ENCODE assay signal across 8 mouse cellular contexts in the genomic region with DNA sequence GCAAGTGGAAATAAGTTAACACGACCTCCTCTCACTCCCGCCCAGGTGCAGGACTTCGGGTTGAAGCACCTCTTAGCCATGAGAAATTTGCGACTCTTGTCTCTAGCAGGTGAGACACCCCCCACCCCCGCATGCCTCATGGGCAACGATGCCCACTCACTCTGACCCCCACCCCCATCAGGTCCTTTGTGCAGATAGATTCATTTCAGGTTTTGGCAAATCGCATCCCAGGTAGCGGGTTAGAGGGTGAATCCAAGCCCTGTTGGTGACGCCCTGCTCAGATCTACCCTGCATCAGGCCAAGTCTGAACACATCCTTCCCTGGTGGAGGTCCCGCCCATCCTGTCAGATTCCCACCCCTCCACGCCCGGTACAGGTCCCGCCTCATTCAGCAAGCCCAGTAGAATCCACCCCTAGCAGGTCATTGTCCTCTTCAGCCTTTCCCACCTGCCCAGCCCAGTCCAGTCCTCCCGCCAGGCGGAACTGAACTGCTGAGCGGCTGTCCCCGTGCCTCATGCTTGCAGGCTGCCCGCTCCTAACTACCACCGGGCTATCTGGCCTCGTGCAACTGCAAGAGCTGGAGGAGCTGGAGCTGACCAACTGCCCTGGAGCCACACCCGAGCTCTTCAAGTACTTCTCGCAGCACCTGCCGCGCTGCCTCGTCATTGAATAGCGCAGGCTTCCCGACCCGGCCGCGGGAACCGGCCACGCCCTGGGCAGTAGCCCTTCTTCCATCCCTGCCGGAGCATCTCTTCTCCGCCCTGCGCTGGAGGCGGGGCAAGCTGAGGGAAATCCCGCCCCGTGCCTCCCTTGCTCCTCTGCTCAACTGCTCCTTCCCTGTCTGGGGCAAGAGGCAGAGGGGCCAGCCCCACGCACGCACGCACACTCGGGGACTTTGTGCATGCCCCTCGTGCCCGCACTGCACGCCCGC. TPM values are rescaled to one million over a fixed set of nuclear protein-coding genes. Genes with fewer than 3 reads are reported as not detected.
DNase-seq lines count a peak whose midpoint lies in the region; ATAC-seq and TF ChIP-seq lines count a peak whose summit lies in the region.

No protein-coding gene starts in this region.

- intact Hi-C loops in left cerebral cortex, postnatal 14 days (cut with DNase I), result no loop called here

- peaks cover 5% of the 10 kb centered on the region for H3K4me1 ChIP-seq in heart, embryonic 15.5 days (replicated peaks)
- no peaks in the 10 kb centered on the region for H3K4me1 ChIP-seq in ES-Bruce4 (ENCODE audit: control insufficient read depth, insufficient read depth, low read length)
- peaks cover 19% of the 10 kb centered on the region for H3K4me1 ChIP-seq in liver, embryonic 15.5 days (replicated peaks)

- H3K27me3 ChIP-seq in heart, embryonic 15.5 days, result peaks cover 81% of the 10 kb centered on the region
- H3K27me3 ChIP-seq in ES-Bruce4 (ENCODE audit: control insufficient read depth, insufficient read depth, low read length, poor library complexity, severe bottlenecking), result no peaks in the 10 kb centered on the region
- H3K27me3 ChIP-seq in liver, embryonic 15.5 days, result peaks cover 83% of the 10 kb centered on the region

- no peak for DNase-seq in heart, adult 9 months (ENCODE audit: low spot score in 2 of 2)
- no peak for DNase-seq in frontal cortex, adult 2 months (ENCODE audit: extremely low spot score in 1 of 2, low spot score in 1 of 2)
- no peak for DNase-seq in thymus, postnatal 14 days
- no peak for DNase-seq in left cerebral cortex, postnatal 14 days (ENCODE audit: low spot score in 2 of 2)

- ATAC-seq in heart, embryonic 15.5 days (replicated peaks; ENCODE audit: insufficient number of reproducible peaks, insufficient read depth, low FRiP score, low read depth), result no peak
- peak; percentile 58 for ATAC-seq in erythroblast, adult 5-6 weeks (replicated peaks; ENCODE audit: low FRiP score, poor library complexity, severe bottlenecking)
- ATAC-seq in liver, embryonic 15.5 days (ENCODE audit: insufficient read depth), result peak; percentile 48; the same call in 1 of the 2 replicates

- TF ChIP-seq CTCF in ES-Bruce4 (IDR thresholded peaks at IDR 0.05; ENCODE audit: low read depth, low read length), result no peak

- no peak for TF ChIP-seq EP300 in ES-Bruce4 (IDR thresholded peaks at IDR 0.05; ENCODE audit: insufficient read depth, low read depth, low read length)

- no peaks in the 10 kb centered on the region for H3K36me3 ChIP-seq in heart, embryonic 15.5 days
- no peaks in the 10 kb centered on the region for H3K36me3 ChIP-seq in ES-Bruce4 (ENCODE audit: control insufficient read depth, insufficient read depth, low read length, poor library complexity, severe bottlenecking)
- H3K36me3 ChIP-seq in liver, embryonic 15.5 days (replicated peaks), result no peaks in the 10 kb centered on the region

- TF ChIP-seq POLR2A in ES-Bruce4 (IDR thresholded peaks at IDR 0.05; ENCODE audit: insufficient read depth, low read length), result peak; percentile 12

- H3K9ac ChIP-seq in heart, embryonic 15.5 days, result no peak overlapping the region
- peak overlapping the region; percentile 42; the same call in 1 of the 2 replicates for H3K9ac ChIP-seq in ES-Bruce4 (ENCODE audit: low read depth, poor library complexity, severe bottlenecking)
- no peak overlapping the region for H3K9ac ChIP-seq in liver, embryonic 15.5 days

- H3K4me2 ChIP-seq in heart, embryonic 15.5 days, result peak overlapping the region; percentile 5
- H3K4me2 ChIP-seq in liver, embryonic 15.5 days, result peak overlapping the region; percentile 39

- no peaks in the 10 kb centered on the region for H3K9me3 ChIP-seq in heart, embryonic 15.5 days (replicated peaks)
- H3K9me3 ChIP-seq in ES-Bruce4 (replicated peaks; ENCODE audit: control insufficient read depth, insufficient read depth, low read length, poor library complexity, severe bottlenecking), result no peaks in the 10 kb centered on the region
- no peaks in the 10 kb centered on the region for H3K9me3 ChIP-seq in liver, embryonic 15.5 days (replicated peaks)

- no peak overlapping the region for H3K27ac ChIP-seq in heart, embryonic 15.5 days
- H3K27ac ChIP-seq in ES-Bruce4 (ENCODE audit: insufficient read depth, low read length), result no peak overlapping the region
- H3K27ac ChIP-seq in liver, embryonic 15.5 days (replicated peaks), result no peak overlapping the region

- H3K4me3 ChIP-seq in heart, embryonic 15.5 days, result peak overlapping the region; percentile 4; the same call in 1 of the 2 replicates
- H3K4me3 ChIP-seq in ES-Bruce4 (ENCODE audit: low read depth, low read length), result peak overlapping the region; percentile 59
- peak overlapping the region; percentile 17 for H3K4me3 ChIP-seq in liver, embryonic 15.5 days (replicated peaks)

- WGBS in heart, embryonic 15.5 days, result 8% methylated on average over 46 of the region's 46 CpGs
- 6% methylated on average over 46 of the region's 46 CpGs for WGBS in liver, embryonic 15.5 days (ENCODE audit: insufficient replicate concordance)

RNA-seq across cellular contexts. Expression of gene Wdr24, which starts 4.3 kb away (rescaled TPM):
- 12.7 and 19.8 TPM in 2 replicates for polyA plus RNA-seq in heart, embryonic 15.5 days (2015; fragmentation: Nextera tagmentation; extraction: Ambion mirVana)
- polyA plus RNA-seq in ES-Bruce4 (2011; ENCODE audit: insufficient read depth, insufficient read length, low read depth, missing spikeins), result 19.8 and 20.7 TPM in 2 replicates
- 0.38 and 0.42 TPM in 2 replicates for total RNA-seq in erythroblast, adult 5-6 weeks (2015; ENCODE audit: low replicate concordance)
- 4.9 and 6.0 TPM in 2 replicates for total RNA-seq in erythroblast, adult 5-6 weeks (2017; ENCODE audit: low replicate concordance)
- polyA plus RNA-seq in liver, embryonic 15.5 days (2015; fragmentation: Nextera tagmentation; extraction: Ambion mirVana), result 11.7 and 13.0 TPM in 2 replicates
- polyA plus RNA-seq in frontal cortex, adult 2 months (2012; rRNA removed), result 34.8 and 40.0 TPM in 2 replicates
- total RNA-seq in left cerebral cortex, postnatal 14 days (2021), result 10 to 100 TPM; 22.3 to 23.3 TPM

RNA-seq across cellular contexts. Expression of gene Jmjd8, which starts 9.6 kb away (rescaled TPM):
- polyA plus RNA-seq in heart, embryonic 15.5 days (2015; fragmentation: Nextera tagmentation; extraction: Ambion mirVana), result 30.9 and 36.6 TPM in 2 replicates
- polyA plus RNA-seq in ES-Bruce4 (2011; ENCODE audit: insufficient read depth, insufficient read length, low read depth, missing spikeins), result 13.2 and 16.7 TPM in 2 replicates
- 0.84 and 2.1 TPM in 2 replicates for total RNA-seq in erythroblast, adult 5-6 weeks (2015; ENCODE audit: low replicate concordance)
- 3.9 and 6.7 TPM in 2 replicates for total RNA-seq in erythroblast, adult 5-6 weeks (2017; ENCODE audit: low replicate concordance)
- polyA plus RNA-seq in liver, embryonic 15.5 days (2015; fragmentation: Nextera tagmentation; extraction: Ambion mirVana), result 19.6 and 25.2 TPM in 2 replicates
- 65.0 and 65.6 TPM in 2 replicates for polyA plus RNA-seq in frontal cortex, adult 2 months (2012; rRNA removed)
- total RNA-seq in left cerebral cortex, postnatal 14 days (2021), result 10 to 100 TPM; 59.1 to 59.6 TPM

RNA-seq across cellular contexts. Expression of gene Fbxl16, which starts 10.2 kb away (rescaled TPM):
- 0.78 and 1.2 TPM in 2 replicates for polyA plus RNA-seq in heart, embryonic 15.5 days (2015; fragmentation: Nextera tagmentation; extraction: Ambion mirVana)
- 4.7 and 7.0 TPM in 2 replicates for polyA plus RNA-seq in ES-Bruce4 (2011; ENCODE audit: insufficient read depth, insufficient read length, low read depth, missing spikeins)
- total RNA-seq in erythroblast, adult 5-6 weeks (2015; ENCODE audit: low replicate concordance), result not detected in 2 replicates
- 0.17 TPM in 1 of 2 replicates, not detected in the other for total RNA-seq in erythroblast, adult 5-6 weeks (2017; ENCODE audit: low replicate concordance)
- 0.07 and 0.12 TPM in 2 replicates for polyA plus RNA-seq in liver, embryonic 15.5 days (2015; fragmentation: Nextera tagmentation; extraction: Ambion mirVana)
- polyA plus RNA-seq in frontal cortex, adult 2 months (2012; rRNA removed), result 604 and 691 TPM in 2 replicates
- 100 to 1,000 TPM; 460 to 479 TPM for total RNA-seq in left cerebral cortex, postnatal 14 days (2021)

RNA-seq across cellular contexts. Expression of gene Stub1, which starts 14.1 kb away (rescaled TPM):
- 251 and 301 TPM in 2 replicates for polyA plus RNA-seq in heart, embryonic 15.5 days (2015; fragmentation: Nextera tagmentation; extraction: Ambion mirVana)
- polyA plus RNA-seq in ES-Bruce4 (2011; ENCODE audit: insufficient read depth, insufficient read length, low read depth, missing spikeins), result 97.8 and 103 TPM in 2 replicates
- total RNA-seq in erythroblast, adult 5-6 weeks (2015; ENCODE audit: low replicate concordance), result 15.0 and 28.0 TPM in 2 replicates
- 18.8 and 27.9 TPM in 2 replicates for total RNA-seq in erythroblast, adult 5-6 weeks (2017; ENCODE audit: low replicate concordance)
- 114 and 130 TPM in 2 replicates for polyA plus RNA-seq in liver, embryonic 15.5 days (2015; fragmentation: Nextera tagmentation; extraction: Ambion mirVana)
- polyA plus RNA-seq in frontal cortex, adult 2 months (2012; rRNA removed), result 272 and 292 TPM in 2 replicates
- 100 to 1,000 TPM; 160 to 166 TPM for total RNA-seq in left cerebral cortex, postnatal 14 days (2021)

RNA-seq across cellular contexts. Expression of gene Rhbdl1, which starts 18.0 kb away (rescaled TPM):
- polyA plus RNA-seq in heart, embryonic 15.5 days (2015; fragmentation: Nextera tagmentation; extraction: Ambion mirVana), result 1.4 and 1.7 TPM in 2 replicates
- polyA plus RNA-seq in ES-Bruce4 (2011; ENCODE audit: insufficient read depth, insufficient read length, low read depth, missing spikeins), result not detected in 2 replicates
- not detected in 2 replicates for total RNA-seq in erythroblast, adult 5-6 weeks (2015; ENCODE audit: low replicate concordance)
- total RNA-seq in erythroblast, adult 5-6 weeks (2017; ENCODE audit: low replicate concordance), result 4.7 TPM in 1 of 2 replicates, not detected in the other
- 0.25 and 0.48 TPM in 2 replicates for polyA plus RNA-seq in liver, embryonic 15.5 days (2015; fragmentation: Nextera tagmentation; extraction: Ambion mirVana)
- polyA plus RNA-seq in frontal cortex, adult 2 months (2012; rRNA removed), result 106 and 111 TPM in 2 replicates
- total RNA-seq in left cerebral cortex, postnatal 14 days (2021), result 10 to 100 TPM; 85.8 to 89.7 TPM

Comparison
In these comparisons a context has a peak if more than half of its experiments do, and no peak if none do; other contexts are left out.
1. H3K4me3 ChIP-seq: peak in every context shown above with its lines; median percentile 59 in ES-Bruce4; 17 in liver, embryonic 15.5 days; 4 in heart, embryonic 15.5 days.
2. RNA of gene Fbxl16, which starts 10.2 kb away (polyA plus RNA-seq): 604 to 691 TPM in frontal cortex, adult 2 months; 4.7 to 7.0 TPM in ES-Bruce4, 0.78 to 1.2 TPM in heart, embryonic 15.5 days and 0.07 to 0.12 TPM in liver, embryonic 15.5 days; every median in the first group is over 10 times any median in the second.